Mouse (Mus musculus) limb, embryonic 15.5 days (tissue): ENCODE results near the gene Ifnab. TPM values are rescaled to one million over a fixed set of nuclear protein-coding genes. Genes with fewer than 3 reads are reported as not detected.

Source experiments
- ATAC-seq: fragments of 200-750 bp; cut with Nextera tagmentation; 2 replicates; pipeline ENCODE4 v1.8.0; 2017; ENCODE audit warnings: low read depth, moderate TSS enrichment; ENCODE audit not compliant: insufficient number of reproducible peaks, low FRiP score, low TSS enrichment
- H3K27ac ChIP-seq: fragments of 300-500 bp; sonication (generic); 2 replicates; pipeline ENCODE4 v1.5.1; 2015; ENCODE audit warnings: moderate library complexity, mild to moderate bottlenecking, inconsistent platforms
- H3K27me3 ChIP-seq: fragments of 300-500 bp; sonication (generic); 2 replicates; pipeline ENCODE4 v1.6.1; 2015; ENCODE audit warnings: inconsistent platforms
- H3K36me3 ChIP-seq: fragments of 300-500 bp; sonication (generic); 2 replicates; pipeline ENCODE4 v1.6.1; 2015; ENCODE audit warnings: inconsistent platforms
- H3K4me1 ChIP-seq: fragments of 300-500 bp; sonication (generic); 2 replicates; pipeline ENCODE4 v1.6.1; 2015; ENCODE audit warnings: inconsistent platforms
- H3K4me2 ChIP-seq: fragments of 300-500 bp; sonication (generic); 2 replicates; pipeline ENCODE4 v1.6.1; 2015; ENCODE audit warnings: mild to moderate bottlenecking, inconsistent platforms
- H3K4me3 ChIP-seq: fragments of 300-500 bp; sonication (generic); 2 replicates; pipeline ENCODE4 v1.5.1; 2015; ENCODE audit warnings: mild to moderate bottlenecking, inconsistent platforms
- H3K9ac ChIP-seq: fragments of 300-500 bp; sonication (generic); 2 replicates; pipeline ENCODE4 v1.6.1; 2015; ENCODE audit warnings: inconsistent platforms
- H3K9me3 ChIP-seq: fragments of 300-500 bp; sonication (generic); 2 replicates; pipeline ENCODE4 v1.6.1; 2016; ENCODE audit warnings: inconsistent platforms
- WGBS: fragments of 180-500 bp; shearing (Covaris S2); methylation state at CpG from one replicate; pipeline ENCODE4 v1.1.7; 2015; 5-methylcytosine and 5-hydroxymethylcytosine counted together
- polyA plus RNA-seq: library from polyadenylated mRNA; unstranded; fragments of >200 nt; fragmentation: Nextera tagmentation; extraction: Ambion mirVana; gene quantifications from 2 replicates; pipeline ENCODE4 v1.2.1, GENCODE M21; 2015

Ifnab gene
- polyA plus RNA-seq = not detected in 2 replicates

GRCm38 (mm10) chr4:88691259-88691658, at the start of gene Ifnab:
Gene Ifnab, minus strand, starts transcription at chr4:88691359.
- Histone ChIP-seq H3K4me3 (no peak within 1 kb of the TSS), H3K4me1 (no peaks in the 10 kb centered on the region), H3K36me3 (no peaks in the 10 kb centered on the region), H3K27me3 (no peaks in the 10 kb centered on the region; the same call in 1 of the 2 replicates), H3K4me2 (no peak within 1 kb of the TSS), H3K9ac (no peak within 1 kb of the TSS), H3K27ac (no peak within 1 kb of the TSS), H3K9me3 (no peaks in the 10 kb centered on the region)
- WGBS = 78% methylated on average over 2 of the region's 2 CpGs
- ATAC-seq = no peak

DNA sequence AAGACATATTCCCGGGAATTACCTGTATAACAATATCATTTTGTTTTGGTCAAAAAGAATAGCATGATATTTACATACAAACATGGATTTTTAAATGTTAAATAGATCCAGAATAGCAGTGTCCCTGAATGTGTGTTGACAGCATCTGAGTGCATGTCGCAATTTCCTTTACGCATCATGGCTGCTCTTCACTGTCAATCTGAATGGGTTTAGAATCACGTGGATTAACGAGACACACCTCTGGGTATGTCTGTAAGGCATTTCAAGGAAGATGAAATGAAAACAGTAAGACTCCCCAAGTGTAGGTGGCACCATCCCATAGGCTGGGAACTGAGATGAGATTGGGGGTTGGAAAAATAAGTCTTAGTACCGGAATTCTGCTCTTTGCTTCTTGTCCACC, 47.9 kb upstream of the Ifnab start:
- H3K9me3 ChIP-seq = no peaks in the 10 kb centered on the region
- H3K9ac ChIP-seq = no peak overlapping the region
- H3K36me3 ChIP-seq = no peaks in the 10 kb centered on the region
- H3K4me3 ChIP-seq = no peak overlapping the region
- no peak overlapping the region for H3K27ac ChIP-seq
- no peaks in the 10 kb centered on the region for H3K27me3 ChIP-seq
- H3K4me1 ChIP-seq = no peaks in the 10 kb centered on the region
- ATAC-seq = no peak
- H3K4me2 ChIP-seq = no peak overlapping the region
- WGBS = 83% methylated on average over 6 of the region's 6 CpGs

DNA sequence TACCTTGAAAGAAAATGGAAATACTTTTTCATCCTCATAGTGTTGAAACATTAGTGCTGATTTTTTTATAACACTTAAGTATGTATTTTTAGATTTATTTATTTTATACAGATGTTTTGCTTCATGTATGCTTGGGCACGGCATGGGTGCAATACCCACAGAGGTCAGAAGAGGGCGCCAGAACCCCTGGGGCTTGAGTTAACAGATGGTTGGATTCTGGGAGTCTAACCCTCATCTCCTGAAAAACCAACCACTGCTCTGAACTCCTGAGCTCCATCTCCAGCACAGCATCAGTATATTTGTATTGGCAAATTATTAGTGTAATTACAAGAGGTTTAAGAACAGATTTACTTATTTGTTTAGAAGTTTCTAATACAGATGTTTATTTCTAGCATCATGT, 47.3 kb upstream of the Ifnab start:
- H3K4me2 ChIP-seq = no peak overlapping the region
- H3K27ac ChIP-seq = no peak overlapping the region
- H3K36me3 ChIP-seq = no peaks in the 10 kb centered on the region
- ATAC-seq = no peak
- 0% methylated on average over 2 of the region's 2 CpGs for WGBS
- H3K4me3 ChIP-seq = no peak overlapping the region
- no peaks in the 10 kb centered on the region for H3K27me3 ChIP-seq
- H3K9me3 ChIP-seq = no peaks in the 10 kb centered on the region
- no peaks in the 10 kb centered on the region for H3K4me1 ChIP-seq
- H3K9ac ChIP-seq = no peak overlapping the region

DNA sequence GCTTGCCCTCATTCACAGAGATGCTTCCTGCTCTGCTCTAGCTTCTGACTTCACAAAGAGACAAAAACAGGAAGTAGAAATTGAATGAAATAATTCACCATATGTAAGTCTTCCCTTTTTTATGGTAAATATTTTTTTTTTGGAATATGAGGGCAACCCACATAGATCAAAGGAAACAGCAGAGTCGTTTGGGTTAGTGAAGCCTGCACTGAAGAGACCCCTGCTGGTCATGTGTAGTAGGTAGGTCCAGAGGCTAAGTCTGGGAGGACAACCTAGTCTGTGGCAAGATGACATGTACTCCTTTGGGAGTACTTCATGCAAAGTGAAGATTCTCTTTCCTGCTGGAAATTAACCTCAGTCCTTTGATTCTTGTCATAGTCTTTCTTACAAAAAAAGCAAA, 36.2 kb upstream of the Ifnab start:
- no peaks in the 10 kb centered on the region for H3K27me3 ChIP-seq
- H3K4me2 ChIP-seq = no peak overlapping the region
- no peak for ATAC-seq
- H3K9ac ChIP-seq = no peak overlapping the region
- no peak overlapping the region for H3K27ac ChIP-seq
- no peaks in the 10 kb centered on the region for H3K9me3 ChIP-seq
- H3K36me3 ChIP-seq = no peaks in the 10 kb centered on the region
- no peak overlapping the region for H3K4me3 ChIP-seq
- no peaks in the 10 kb centered on the region; the same call in 1 of the 2 replicates for H3K4me1 ChIP-seq
- 0% methylated on average over 1 of the region's 1 CpGs for WGBS

GRCm38 (mm10) chr4:88726727-88727126, 35.6 kb upstream of the Ifnab start:
- Histone ChIP-seq H3K9ac (no peak overlapping the region), H3K27ac (no peak overlapping the region), H3K4me1 (no peaks in the 10 kb centered on the region; the same call in 1 of the 2 replicates), H3K36me3 (no peaks in the 10 kb centered on the region), H3K27me3 (no peaks in the 10 kb centered on the region), H3K9me3 (no peaks in the 10 kb centered on the region), H3K4me3 (no peak overlapping the region), H3K4me2 (no peak overlapping the region)
- no peak for ATAC-seq
- 83% methylated on average over 6 of the region's 6 CpGs for WGBS

DNA sequence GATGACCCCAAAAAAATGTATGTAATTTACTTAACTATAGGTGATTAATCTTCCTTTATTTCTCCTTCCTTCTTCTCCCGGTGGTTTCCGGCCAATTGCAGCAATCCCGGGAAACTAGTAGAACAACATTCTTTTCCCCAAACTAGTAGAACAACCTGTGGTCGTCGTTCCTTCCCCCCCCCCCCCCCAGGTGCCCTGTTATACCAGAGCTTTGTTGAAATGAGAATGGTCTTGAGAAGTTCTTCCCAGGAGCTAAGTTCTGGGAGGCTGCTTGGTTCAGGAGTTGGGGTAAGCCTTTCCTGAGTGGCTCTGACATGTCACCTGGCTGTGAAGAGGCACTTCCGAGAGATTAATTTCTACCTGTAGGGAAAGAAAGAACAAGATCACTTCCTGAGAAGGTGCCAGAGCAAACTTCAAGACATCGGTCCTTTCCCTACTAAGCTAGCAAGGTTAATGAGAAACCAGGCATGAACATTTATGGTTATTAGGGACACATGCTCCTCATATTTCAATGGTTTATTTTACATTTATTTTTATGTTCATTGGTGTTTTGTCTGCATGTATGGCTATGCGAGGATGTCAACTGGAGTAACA, 32.4 kb upstream of the Ifnab start:
- H3K27ac ChIP-seq = peak overlapping the region; percentile 50; the same call in 1 of the 2 replicates
- ATAC-seq = no peak
- H3K27me3 ChIP-seq = no peaks in the 10 kb centered on the region

GRCm38 (mm10) chr4:88721791-88722721, 30.9 kb upstream of the Ifnab start, which contains the start of the genes Gm26566 and Klhl9:
Gene Gm26566, plus strand, starts transcription at chr4:88721805.
Gene Klhl9, minus strand, starts transcription at chr4:88722465.
- peak; percentile 99 for ATAC-seq
- under 1% methylated on average over 81 of the region's 82 CpGs for WGBS

More for the DNA sequence above, 32.4 kb upstream of the Ifnab start:
- WGBS = 51% methylated on average over 8 of the region's 8 CpGs
- Histone ChIP-seq H3K36me3 (peaks cover 10% of the 10 kb centered on the region; the same call in 1 of the 2 replicates), H3K4me1 (peaks cover 19% of the 10 kb centered on the region), H3K9me3 (no peaks in the 10 kb centered on the region), H3K9ac (no peak overlapping the region), H3K4me3 (no peak overlapping the region), H3K4me2 (no peak overlapping the region)

GRCm38 (mm10) chr4:88718715-88719114, 27.6 kb upstream of the Ifnab start:
- Histone ChIP-seq H3K27me3 (no peaks in the 10 kb centered on the region), H3K4me1 (peaks cover 25% of the 10 kb centered on the region), H3K9ac (no peak overlapping the region), H3K36me3 (peaks cover 35% of the 10 kb centered on the region), H3K4me3 (peak overlapping the region; percentile 26), H3K27ac (no peak overlapping the region), H3K9me3 (no peaks in the 10 kb centered on the region), H3K4me2 (peak overlapping the region; percentile 44)
- no peak for ATAC-seq
- 34% methylated on average over 1 of the region's 1 CpGs for WGBS

More at GRCm38 (mm10) chr4:88721791-88722721, 30.9 kb upstream of the Ifnab start, which contains the start of the genes Gm26566 and Klhl9:
- Histone ChIP-seq H3K27me3 (no peaks in the 10 kb centered on the region), H3K36me3 (peaks cover 13% of the 10 kb centered on the region; the same call in 1 of the 2 replicates), H3K9me3 (no peaks in the 10 kb centered on the region), H3K4me1 (peaks cover 22% of the 10 kb centered on the region), H3K27ac (peak within 1 kb of the TSS; percentile 98), H3K4me3 (peak within 1 kb of the TSS; percentile 73), H3K4me2 (peak within 1 kb of the TSS; percentile 60), H3K9ac (peak within 1 kb of the TSS; percentile 96)

- Histone ChIP-seq H3K4me1 (peaks cover 12% of the 10 kb centered on the region), H3K36me3 (peaks cover 35% of the 10 kb centered on the region), H3K9me3 (no peaks in the 10 kb centered on the region), H3K4me2 (no peak overlapping the region), H3K4me3 (no peak overlapping the region), H3K9ac (no peak overlapping the region), H3K27ac (no peak overlapping the region), H3K27me3 (no peaks in the 10 kb centered on the region)
- no peak for ATAC-seq
These were observed 23.9 kb upstream of the Ifnab start for GRCm38 (mm10) chr4:88715059-88715458.

- Histone ChIP-seq H3K4me1 (peaks cover 9% of the 10 kb centered on the region), H3K9me3 (no peaks in the 10 kb centered on the region), H3K4me2 (no peak overlapping the region), H3K36me3 (peaks cover 33% of the 10 kb centered on the region), H3K27ac (no peak overlapping the region), H3K4me3 (no peak overlapping the region), H3K27me3 (no peaks in the 10 kb centered on the region), H3K9ac (no peak overlapping the region)
- 73% methylated on average over 1 of the region's 1 CpGs for WGBS
- no peak for ATAC-seq
These were observed 23.1 kb upstream of the Ifnab start for GRCm38 (mm10) chr4:88714281-88714680.

- WGBS = 90% methylated on average over 1 of the region's 1 CpGs
- ATAC-seq = no peak
These were observed 16.1 kb upstream of the Ifnab start for GRCm38 (mm10) chr4:88707128-88707826.

More at GRCm38 (mm10) chr4:88707128-88707826, 16.1 kb upstream of the Ifnab start:
- Histone ChIP-seq H3K4me1 (no peaks in the 10 kb centered on the region), H3K9ac (no peak overlapping the region), H3K9me3 (no peaks in the 10 kb centered on the region), H3K36me3 (0 out of 2 replicates have a peak, but pooled peaks cover 3% of the 10 kb centered on the region), H3K4me2 (no peak overlapping the region), H3K27me3 (no peaks in the 10 kb centered on the region), H3K27ac (no peak overlapping the region), H3K4me3 (no peak overlapping the region)
